Mouse (Mus musculus): Measurements from ENCODE around the gene Olfm3.

GRCm38 (mm10) chr3:114889764-114890163 is 14.1 kb upstream of the Olfm3 start:
- TF ChIP-seq CTCF (IDR thresholded peaks at IDR 0.05; ENCODE audit: low read depth, low read length) (no peak), POLR2A (IDR thresholded peaks at IDR 0.05; ENCODE audit: borderline replicate concordance, low read depth, low read length) (no peak)

Measured in bone marrow macrophage, adult 2 months (primary cell).